Mouse (Mus musculus): ENCODE results near the gene Bmpr1a. TPM values are rescaled to one million over a fixed set of nuclear protein-coding genes. Genes with fewer than 3 reads are reported as not detected.

Gene Bmpr1a
- polyA plus RNA-seq, 2 experiments, result 2.8 to 3.2 TPM

- WGBS (ENCODE audit: insufficient replicate concordance), result 68% methylated on average over 10 of the region's 10 CpGs
- Histone ChIP-seq H3K36me3 (replicated peaks; ENCODE audit: control insufficient read depth, insufficient read depth, low read depth) (no peaks in the 10 kb centered on the region), H3K4me2 (ENCODE audit: low read depth) (no peak overlapping the region), H3K27me3 (ENCODE audit: control insufficient read depth, insufficient read depth, low read length) (no peaks in the 10 kb centered on the region), H3K9ac (replicated peaks) (no peak overlapping the region), H3K9me3 (ENCODE audit: control insufficient read depth, low read length) (no peaks in the 10 kb centered on the region), H3K4me1 (replicated peaks; ENCODE audit: control insufficient read depth in 2 of 2, insufficient read depth in 2 of 2, low read length in 1 of 2) (no peaks in the 10 kb centered on the region), H3K4me3 (ENCODE audit: insufficient read depth in 1 of 2, low read depth in 2 of 2, low read length in 2 of 2) (no peak overlapping the region), H3K27ac (no peak overlapping the region)
- DNase-seq (ENCODE audit: low read depth in 3 of 3, low spot score in 3 of 3) (no peak), ATAC-seq (ENCODE audit: insufficient read depth) (no peak)
- TF ChIP-seq EP300 (IDR thresholded peaks at IDR 0.05; ENCODE audit: low read depth) (no peak), CTCF (IDR thresholded peaks at IDR 0.05; ENCODE audit: low read depth) (no peak)
Observed at GRCm38 (mm10) chr14:34516960-34517577, 13.9 kb upstream of the Bmpr1a start.

GRCm38 (mm10) chr14:34515860-34516259, 12.7 kb upstream of the Bmpr1a start:
- WGBS (ENCODE audit: insufficient replicate concordance), result 41% methylated on average over 5 of the region's 5 CpGs

GRCm38 (mm10) chr14:34514120-34514519, 11.0 kb upstream of the Bmpr1a start:
- ATAC-seq (ENCODE audit: insufficient read depth) (no peak), DNase-seq (ENCODE audit: low read depth in 3 of 3, low spot score in 3 of 3) (no peak)
- Histone ChIP-seq H3K4me2 (ENCODE audit: low read depth) (no peak overlapping the region), H3K27ac (no peak overlapping the region), H3K27me3 (ENCODE audit: control insufficient read depth, insufficient read depth, low read length) (no peaks in the 10 kb centered on the region), H3K9ac (replicated peaks) (no peak overlapping the region), H3K4me1 (replicated peaks; ENCODE audit: control insufficient read depth in 2 of 2, insufficient read depth in 2 of 2, low read length in 1 of 2) (no peaks in the 10 kb centered on the region), H3K4me3 (ENCODE audit: insufficient read depth in 1 of 2, low read depth in 2 of 2, low read length in 2 of 2) (no peak overlapping the region), H3K9me3 (ENCODE audit: control insufficient read depth, low read length) (no peaks in the 10 kb centered on the region), H3K36me3 (replicated peaks; ENCODE audit: control insufficient read depth, insufficient read depth, low read depth) (no peaks in the 10 kb centered on the region)
- no peak for TF ChIP-seq EP300 (IDR thresholded peaks at IDR 0.05; ENCODE audit: low read depth)
- TF ChIP-seq CTCF (IDR thresholded peaks at IDR 0.05; ENCODE audit: low read depth), result no peak
- 23% methylated on average over 6 of the region's 6 CpGs for WGBS (ENCODE audit: insufficient replicate concordance)

More at GRCm38 (mm10) chr14:34515860-34516259, 12.7 kb upstream of the Bmpr1a start:
- no peaks in the 10 kb centered on the region for H3K27me3 ChIP-seq (ENCODE audit: control insufficient read depth, insufficient read depth, low read length)
- ATAC-seq (ENCODE audit: insufficient read depth) (no peak), DNase-seq (ENCODE audit: low read depth in 3 of 3, low spot score in 3 of 3) (no peak)
- no peaks in the 10 kb centered on the region for H3K36me3 ChIP-seq (replicated peaks; ENCODE audit: control insufficient read depth, insufficient read depth, low read depth)
- H3K4me3 ChIP-seq (ENCODE audit: insufficient read depth in 1 of 2, low read depth in 2 of 2, low read length in 2 of 2), result no peak overlapping the region
- no peak overlapping the region for H3K4me2 ChIP-seq (ENCODE audit: low read depth)
- no peak overlapping the region for H3K27ac ChIP-seq
- no peaks in the 10 kb centered on the region for H3K9me3 ChIP-seq (ENCODE audit: control insufficient read depth, low read length)
- no peak for TF ChIP-seq CTCF (IDR thresholded peaks at IDR 0.05; ENCODE audit: low read depth)
- no peaks in the 10 kb centered on the region for H3K4me1 ChIP-seq (replicated peaks; ENCODE audit: control insufficient read depth in 2 of 2, insufficient read depth in 2 of 2, low read length in 1 of 2)
- H3K9ac ChIP-seq (replicated peaks), result no peak overlapping the region

GRCm38 (mm10) chr14:34512602-34513001, 9.5 kb upstream of the Bmpr1a start:
- ATAC-seq (ENCODE audit: insufficient read depth) (no peak), DNase-seq (ENCODE audit: low read depth in 3 of 3, low spot score in 3 of 3) (no peak)
- Histone ChIP-seq H3K4me1 (replicated peaks; ENCODE audit: control insufficient read depth in 2 of 2, insufficient read depth in 2 of 2, low read length in 1 of 2) (peaks cover 0 to 12% of the 10 kb centered on the region in 2 experiments; a peak in 2 of 4 replicates), H3K4me2 (ENCODE audit: low read depth) (no peak overlapping the region), H3K9ac (replicated peaks) (no peak overlapping the region), H3K9me3 (ENCODE audit: control insufficient read depth, low read length) (no peaks in the 10 kb centered on the region), H3K27me3 (ENCODE audit: control insufficient read depth, insufficient read depth, low read length) (no peaks in the 10 kb centered on the region), H3K27ac (no peak overlapping the region), H3K4me3 (ENCODE audit: insufficient read depth in 1 of 2, low read depth in 2 of 2, low read length in 2 of 2) (no peak overlapping the region), H3K36me3 (replicated peaks; ENCODE audit: control insufficient read depth, insufficient read depth, low read depth) (no peaks in the 10 kb centered on the region)
- WGBS (ENCODE audit: insufficient replicate concordance), result 43% methylated on average over 4 of the region's 4 CpGs
- no peak for TF ChIP-seq EP300 (IDR thresholded peaks at IDR 0.05; ENCODE audit: low read depth)

GRCm38 (mm10) chr14:34511901-34512300, 8.8 kb upstream of the Bmpr1a start:
- Histone ChIP-seq H3K4me1 (replicated peaks; ENCODE audit: control insufficient read depth in 2 of 2, insufficient read depth in 2 of 2, low read length in 1 of 2) (peaks cover 0 to 12% of the 10 kb centered on the region in 2 experiments; a peak in 2 of 4 replicates), H3K27me3 (ENCODE audit: control insufficient read depth, insufficient read depth, low read length) (no peaks in the 10 kb centered on the region), H3K27ac (no peak overlapping the region), H3K9ac (replicated peaks) (no peak overlapping the region), H3K36me3 (replicated peaks; ENCODE audit: control insufficient read depth, insufficient read depth, low read depth) (no peaks in the 10 kb centered on the region), H3K4me3 (ENCODE audit: insufficient read depth in 1 of 2, low read depth in 2 of 2, low read length in 2 of 2) (no peak overlapping the region), H3K9me3 (ENCODE audit: control insufficient read depth, low read length) (no peaks in the 10 kb centered on the region), H3K4me2 (ENCODE audit: low read depth) (no peak overlapping the region)
- TF ChIP-seq EP300 (IDR thresholded peaks at IDR 0.05; ENCODE audit: low read depth), result no peak
- no peak for TF ChIP-seq CTCF (IDR thresholded peaks at IDR 0.05; ENCODE audit: low read depth)
- DNase-seq (ENCODE audit: low read depth in 3 of 3, low spot score in 3 of 3), result no peak
- no peak for ATAC-seq (ENCODE audit: insufficient read depth)
- WGBS (ENCODE audit: insufficient replicate concordance), result 27% methylated on average over 11 of the region's 11 CpGs
